Mouse (Mus musculus) forebrain, embryonic 13.5 days (tissue): ENCODE results near the gene Tmem117. TPM values are rescaled to one million over a fixed set of nuclear protein-coding genes. Genes with fewer than 3 reads are reported as not detected.
A peak's percentile ranks its signal among the peaks of the same experiment; 100 is the strongest.

Experiments used
- ATAC-seq: fragments of 200-750 bp; cut with Nextera tagmentation; 2 replicates; pipeline ENCODE4 v1.8.0; 2017
- H3K27ac ChIP-seq: fragments of 300-500 bp; sonication (generic); 2 replicates; pipeline ENCODE4 v1.5.1; 2015; ENCODE audit warnings: inconsistent platforms, mild to moderate bottlenecking, moderate library complexity
- H3K27me3 ChIP-seq: fragments of 300-500 bp; sonication (generic); 2 replicates; pipeline ENCODE4 v1.6.1; 2015; ENCODE audit warnings: mild to moderate bottlenecking, inconsistent platforms
- H3K36me3 ChIP-seq: fragments of 300-500 bp; sonication (generic); 2 replicates; pipeline ENCODE4 v1.6.1; 2015; ENCODE audit warnings: mild to moderate bottlenecking, inconsistent platforms; ENCODE audit not compliant: poor library complexity, severe bottlenecking
- H3K4me1 ChIP-seq: fragments of 300-500 bp; sonication (generic); 2 replicates; pipeline ENCODE4 v1.6.1; 2015; ENCODE audit warnings: inconsistent platforms
- H3K4me2 ChIP-seq: fragments of 300-500 bp; sonication (generic); 2 replicates; pipeline ENCODE4 v1.6.1; 2015; ENCODE audit warnings: inconsistent platforms, mild to moderate bottlenecking, moderate library complexity
- H3K4me3 ChIP-seq: fragments of 300-500 bp; sonication (generic); 2 replicates; pipeline ENCODE4 v1.5.1; 2015; ENCODE audit warnings: mild to moderate bottlenecking, inconsistent platforms
- H3K9ac ChIP-seq: fragments of 300-500 bp; sonication (generic); 2 replicates; pipeline ENCODE4 v1.6.1; 2015; ENCODE audit warnings: mild to moderate bottlenecking, inconsistent platforms
- H3K9me3 ChIP-seq: fragments of 300-500 bp; sonication (generic); replicated peaks from 2 replicates; pipeline ENCODE4 v1.6.1; 2016; ENCODE audit warnings: inconsistent platforms
- WGBS: fragments of 180-500 bp; shearing (Covaris S2); methylation state at CpG from one replicate; pipeline ENCODE4 v1.1.7; 2015; 5-methylcytosine and 5-hydroxymethylcytosine counted together
- polyA plus RNA-seq: library from polyadenylated mRNA; unstranded; fragments of >200 nt; fragmentation: Nextera tagmentation; extraction: Ambion mirVana; gene quantifications from 2 replicates; pipeline ENCODE4 v1.2.1, GENCODE M21; 2015

Tmem117 gene
- polyA plus RNA-seq, 1 experiment from 2014 or later, result 1.2 TPM

DNA sequence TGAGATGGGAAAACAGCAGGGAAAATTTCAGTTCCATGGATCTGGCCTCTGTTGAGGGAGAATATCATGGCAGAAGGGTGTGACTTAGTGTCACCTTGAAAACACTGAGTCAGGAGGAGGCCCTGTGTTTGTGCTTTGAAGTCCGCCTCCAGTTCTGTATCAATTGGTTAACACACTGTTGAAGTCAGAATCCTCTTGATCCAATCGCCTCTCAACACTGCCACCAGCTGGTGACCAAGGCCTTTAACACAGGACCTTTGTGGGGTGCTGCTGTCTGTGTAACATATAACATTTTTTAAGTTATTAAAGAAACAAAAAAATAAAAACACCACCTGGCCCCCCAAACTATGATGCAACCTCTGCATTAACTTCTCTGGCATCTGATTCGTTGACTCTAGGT, 27.7 kb upstream of the Tmem117 start:
- Histone ChIP-seq H3K9me3 (no peaks in the 10 kb centered on the region), H3K36me3 (no peaks in the 10 kb centered on the region), H3K4me2 (no peak overlapping the region), H3K27me3 (no peaks in the 10 kb centered on the region), H3K4me3 (no peak overlapping the region), H3K9ac (no peak overlapping the region), H3K4me1 (0 out of 2 replicates have a peak, but pooled peaks cover 2% of the 10 kb centered on the region), H3K27ac (no peak overlapping the region)
- ATAC-seq, result no peak
- WGBS, result 20% methylated on average over 3 of the region's 3 CpGs

DNA sequence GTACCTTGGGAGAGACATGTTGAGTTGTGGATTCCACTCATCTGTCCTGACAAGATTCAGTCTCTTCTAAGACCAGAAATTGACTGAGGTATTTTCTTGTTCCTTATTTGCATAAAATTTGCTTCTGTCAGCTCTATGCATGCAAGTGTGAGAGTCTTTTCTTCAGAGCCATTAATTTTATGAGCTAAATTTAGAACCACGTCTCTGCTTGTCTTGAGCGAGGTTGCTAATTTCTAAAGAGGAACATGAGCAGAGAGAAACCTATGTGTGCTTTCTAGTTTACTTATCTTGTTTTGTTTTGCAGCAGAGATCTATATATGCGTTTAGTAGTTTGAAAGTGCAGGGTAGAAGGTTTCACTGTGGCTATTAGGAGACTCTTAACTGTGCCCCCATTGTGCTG, 26.6 kb upstream of the Tmem117 start:
- H3K27ac ChIP-seq, result no peak overlapping the region
- H3K36me3 ChIP-seq, result no peaks in the 10 kb centered on the region
- WGBS, result 70% methylated on average over 3 of the region's 3 CpGs
- H3K9ac ChIP-seq, result no peak overlapping the region
- no peak for ATAC-seq
- H3K9me3 ChIP-seq, result no peaks in the 10 kb centered on the region
- no peak overlapping the region for H3K4me3 ChIP-seq
- H3K4me1 ChIP-seq, result 0 out of 2 replicates have a peak, but pooled peaks cover 2% of the 10 kb centered on the region
- no peaks in the 10 kb centered on the region for H3K27me3 ChIP-seq
- H3K4me2 ChIP-seq, result no peak overlapping the region

GRCm38 (mm10) chr15:94607768-94608167, 21.3 kb upstream of the Tmem117 start:
- H3K36me3 ChIP-seq, result no peaks in the 10 kb centered on the region
- no peaks in the 10 kb centered on the region for H3K9me3 ChIP-seq
- whole genome bisulfite sequencing, result 94% methylated on average over 8 of the region's 8 CpGs
- H3K4me3 ChIP-seq, result no peak overlapping the region
- ATAC-seq, result no peak
- no peaks in the 10 kb centered on the region for H3K27me3 ChIP-seq
- H3K4me2 ChIP-seq, result no peak overlapping the region
- no peak overlapping the region for H3K9ac ChIP-seq
- no peaks in the 10 kb centered on the region for H3K4me1 ChIP-seq
- no peak overlapping the region for H3K27ac ChIP-seq

GRCm38 (mm10) chr15:94616036-94616435, 13.0 kb upstream of the Tmem117 start:
- no peaks in the 10 kb centered on the region for H3K27me3 ChIP-seq
- WGBS, result 95% methylated on average over 11 of the region's 11 CpGs

DNA sequence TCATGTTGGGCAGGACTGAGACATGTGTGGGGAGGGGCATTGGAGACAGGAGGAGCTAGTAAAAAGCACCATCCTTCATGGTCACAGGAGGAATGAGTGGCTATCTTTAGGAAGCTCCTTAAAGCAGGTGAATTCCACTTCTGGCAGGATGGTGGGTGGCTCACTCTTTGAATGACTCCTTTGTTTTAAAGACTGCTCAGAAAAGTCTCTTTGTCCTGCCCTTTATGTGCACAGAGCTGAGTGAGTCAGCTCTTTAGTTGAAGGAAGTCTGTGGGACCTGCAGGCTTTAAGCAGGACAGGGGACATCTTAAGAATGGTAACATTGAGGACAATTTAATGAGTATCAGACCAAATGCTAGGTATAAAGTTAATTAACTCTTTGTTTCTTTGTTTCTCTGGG, 8.1 kb upstream of the Tmem117 start:
- H3K4me1 ChIP-seq, result no peaks in the 10 kb centered on the region
- H3K9ac ChIP-seq, result no peak overlapping the region
- no peak overlapping the region for H3K4me2 ChIP-seq
- H3K27ac ChIP-seq, result no peak overlapping the region
- H3K9me3 ChIP-seq, result no peaks in the 10 kb centered on the region
- no peak for ATAC-seq
- H3K36me3 ChIP-seq, result no peaks in the 10 kb centered on the region
- H3K27me3 ChIP-seq, result no peaks in the 10 kb centered on the region
- H3K4me3 ChIP-seq, result no peak overlapping the region

More at GRCm38 (mm10) chr15:94616036-94616435, 13.0 kb upstream of the Tmem117 start:
- Histone ChIP-seq H3K36me3 (no peaks in the 10 kb centered on the region), H3K9me3 (no peaks in the 10 kb centered on the region), H3K4me3 (no peak overlapping the region), H3K4me2 (no peak overlapping the region), H3K27ac (no peak overlapping the region), H3K4me1 (no peaks in the 10 kb centered on the region), H3K9ac (no peak overlapping the region)
- no peak for ATAC-seq

- peaks cover 4% of the 10 kb centered on the region; the same call in 1 of the 2 replicates for H3K4me1 ChIP-seq
- peak overlapping the region; percentile 63 for H3K4me3 ChIP-seq
- H3K36me3 ChIP-seq, result no peaks in the 10 kb centered on the region
- H3K27me3 ChIP-seq, result peaks cover 24% of the 10 kb centered on the region
- peak overlapping the region; percentile 100 for H3K4me2 ChIP-seq
- no peak overlapping the region for H3K27ac ChIP-seq
- peak overlapping the region; percentile 83; the same call in 1 of the 2 replicates for H3K9ac ChIP-seq
- 0 out of 2 replicates have a peak, but pooled peaks have one; percentile 13 for ATAC-seq
- H3K9me3 ChIP-seq, result no peaks in the 10 kb centered on the region
- 50% methylated on average over 2 of the region's 2 CpGs for WGBS
These were observed 586 bp upstream of the Tmem117 start for GRCm38 (mm10) chr15:94628463-94628829.

DNA sequence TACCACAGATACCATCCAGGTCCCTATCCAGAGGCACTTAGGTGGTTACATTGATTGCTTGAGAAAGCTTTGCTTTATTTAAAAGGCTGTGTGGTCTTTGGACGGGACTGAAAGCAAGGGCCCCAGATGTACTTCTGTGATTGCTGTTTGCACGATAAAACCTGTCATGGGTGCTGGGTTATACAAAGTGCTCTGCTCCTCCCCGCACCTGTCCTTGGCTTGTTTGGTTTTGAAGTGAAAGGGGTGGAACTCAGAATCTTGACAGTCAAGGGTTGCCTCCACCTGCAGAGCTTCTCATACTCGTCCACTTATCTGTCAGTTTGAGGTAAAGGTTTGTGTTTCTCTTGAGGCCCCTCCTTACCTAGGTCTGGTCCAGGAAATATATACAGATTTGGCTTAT, 1.5 kb downstream of the Tmem117 start:
- H3K36me3 ChIP-seq, result no peaks in the 10 kb centered on the region
- H3K4me2 ChIP-seq, result no peak overlapping the region
- 84% methylated on average over 4 of the region's 4 CpGs for WGBS
- ATAC-seq, result no peak
- no peaks in the 10 kb centered on the region for H3K9me3 ChIP-seq
- no peak overlapping the region for H3K27ac ChIP-seq
- H3K4me3 ChIP-seq, result no peak overlapping the region
- peaks cover 4% of the 10 kb centered on the region; the same call in 1 of the 2 replicates for H3K4me1 ChIP-seq
- no peak overlapping the region for H3K9ac ChIP-seq
- H3K27me3 ChIP-seq, result peaks cover 24% of the 10 kb centered on the region

GRCm38 (mm10) chr15:94634524-94634923, 5.5 kb downstream of the Tmem117 start:
- Histone ChIP-seq H3K9me3 (no peaks in the 10 kb centered on the region), H3K9ac (no peak overlapping the region), H3K4me3 (no peak overlapping the region), H3K4me1 (no peaks in the 10 kb centered on the region), H3K4me2 (no peak overlapping the region), H3K27me3 (peaks cover 17% of the 10 kb centered on the region), H3K36me3 (no peaks in the 10 kb centered on the region), H3K27ac (no peak overlapping the region)
- ATAC-seq, result no peak
- 80% methylated on average over 11 of the region's 11 CpGs for WGBS

GRCm38 (mm10) chr15:94638207-94638606, 9.2 kb downstream of the Tmem117 start:
- 0 out of 2 replicates have a peak, but pooled peaks cover under 1% of the 10 kb centered on the region for H3K27me3 ChIP-seq
- H3K9ac ChIP-seq, result no peak overlapping the region
- no peak for ATAC-seq
- H3K36me3 ChIP-seq, result no peaks in the 10 kb centered on the region
- H3K9me3 ChIP-seq, result no peaks in the 10 kb centered on the region
- WGBS, result 92% methylated on average over 2 of the region's 2 CpGs
- no peak overlapping the region for H3K4me2 ChIP-seq
- 0 out of 2 replicates have a peak, but pooled peaks cover 4% of the 10 kb centered on the region for H3K4me1 ChIP-seq
- H3K4me3 ChIP-seq, result no peak overlapping the region
- H3K27ac ChIP-seq, result no peak overlapping the region

DNA sequence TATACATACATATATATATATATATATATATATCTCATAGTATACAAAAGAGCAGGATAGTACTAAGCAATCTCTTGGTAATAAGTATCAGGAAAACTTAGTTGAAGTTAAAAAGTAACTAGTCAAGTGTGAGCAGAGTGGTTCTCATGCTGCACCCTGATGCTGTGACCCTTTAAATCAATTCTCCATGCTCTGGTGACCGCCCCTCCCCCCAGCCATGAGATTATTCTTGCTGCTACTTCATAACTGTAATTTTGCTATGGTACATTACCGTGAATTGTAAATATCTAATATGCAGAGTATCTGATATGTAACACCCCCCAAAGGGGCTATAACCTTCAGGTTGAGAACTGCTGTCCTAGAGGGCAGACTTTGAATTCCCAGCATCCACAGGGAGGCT, 10.1 kb downstream of the Tmem117 start:
- Histone ChIP-seq H3K36me3 (no peaks in the 10 kb centered on the region), H3K9ac (no peak overlapping the region), H3K4me3 (no peak overlapping the region), H3K4me1 (0 out of 2 replicates have a peak, but pooled peaks cover 4% of the 10 kb centered on the region), H3K4me2 (no peak overlapping the region), H3K27ac (no peak overlapping the region), H3K9me3 (no peaks in the 10 kb centered on the region), H3K27me3 (peaks cover 4% of the 10 kb centered on the region; the same call in 1 of the 2 replicates)
- 90% methylated on average over 2 of the region's 2 CpGs for WGBS
- no peak for ATAC-seq

GRCm38 (mm10) chr15:94646012-94646411, 17.0 kb downstream of the Tmem117 start:
- H3K4me3 ChIP-seq, result no peak overlapping the region
- no peak for ATAC-seq
- 11% methylated on average over 6 of the region's 6 CpGs for WGBS

GRCm38 (mm10) chr15:94648430-94648829, 19.4 kb downstream of the Tmem117 start:
- Histone ChIP-seq H3K27me3 (peaks cover 58% of the 10 kb centered on the region), H3K36me3 (no peaks in the 10 kb centered on the region), H3K27ac (no peak overlapping the region), H3K9me3 (no peaks in the 10 kb centered on the region), H3K9ac (no peak overlapping the region), H3K4me2 (no peak overlapping the region), H3K4me3 (no peak overlapping the region), H3K4me1 (peaks cover 33% of the 10 kb centered on the region)
- 43% methylated on average over 8 of the region's 8 CpGs for WGBS
- ATAC-seq, result no peak

More at GRCm38 (mm10) chr15:94646012-94646411, 17.0 kb downstream of the Tmem117 start:
- Histone ChIP-seq H3K27ac (no peak overlapping the region), H3K9me3 (no peaks in the 10 kb centered on the region), H3K36me3 (no peaks in the 10 kb centered on the region), H3K4me2 (no peak overlapping the region), H3K27me3 (peaks cover 51% of the 10 kb centered on the region), H3K4me1 (peaks cover 19% of the 10 kb centered on the region), H3K9ac (no peak overlapping the region)

DNA sequence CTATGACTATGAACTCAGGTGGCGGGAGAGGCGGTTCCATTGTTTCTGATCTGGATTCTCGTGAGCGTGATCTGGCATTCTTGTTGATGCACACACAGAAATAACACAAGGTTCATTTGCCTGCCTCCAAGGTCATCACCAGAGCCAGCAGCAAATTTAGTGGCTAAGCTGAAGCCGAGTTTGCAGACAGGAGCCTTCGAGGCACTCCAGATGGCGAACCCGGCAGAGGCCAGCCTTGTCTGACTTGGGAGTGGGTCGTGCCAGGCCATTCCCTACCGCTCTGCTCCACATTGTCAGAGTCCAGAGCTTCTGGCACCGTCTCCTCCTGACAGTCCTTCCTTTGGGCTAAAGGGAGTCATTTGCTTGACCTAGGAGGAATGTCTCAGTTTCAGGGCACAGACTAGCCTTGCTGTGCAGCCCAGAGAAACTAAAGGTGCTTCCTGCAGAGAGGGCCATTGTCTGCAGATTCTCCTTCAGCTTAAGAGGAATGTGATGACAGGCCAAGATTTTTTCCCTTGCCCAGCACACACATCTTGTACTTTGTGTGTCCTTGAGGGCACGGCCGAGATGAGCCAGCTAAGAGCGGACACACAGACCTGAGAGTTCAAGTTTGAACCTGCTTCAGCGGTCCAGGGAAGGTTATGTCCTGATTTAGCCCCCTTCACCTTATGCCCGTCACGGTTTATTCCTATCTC, 20.2 kb downstream of the Tmem117 start:
- no peak overlapping the region for H3K4me2 ChIP-seq
- no peaks in the 10 kb centered on the region for H3K9me3 ChIP-seq
- H3K9ac ChIP-seq, result no peak overlapping the region
- H3K27me3 ChIP-seq, result peaks cover 56% of the 10 kb centered on the region
- no peaks in the 10 kb centered on the region for H3K36me3 ChIP-seq
- H3K4me1 ChIP-seq, result peaks cover 33% of the 10 kb centered on the region
- 48% methylated on average over 17 of the region's 17 CpGs for WGBS
- no peak overlapping the region for H3K27ac ChIP-seq
- no peak overlapping the region for H3K4me3 ChIP-seq
- no peak for ATAC-seq
